Mouse (Mus musculus): ENCODE measurements around the gene Olfr1126. TPM values are rescaled to one million over a fixed set of nuclear protein-coding genes. Genes with fewer than 3 reads are reported as not detected.
"Not testable (repeated sequence)": the region's sequence is repeated elsewhere in the genome, so short reads cannot be mapped to it uniquely, and the experiment has no call there.

The Olfr1126 gene
- polyA plus RNA-seq, 1 experiment from 2014 or later: not detected

DNA sequence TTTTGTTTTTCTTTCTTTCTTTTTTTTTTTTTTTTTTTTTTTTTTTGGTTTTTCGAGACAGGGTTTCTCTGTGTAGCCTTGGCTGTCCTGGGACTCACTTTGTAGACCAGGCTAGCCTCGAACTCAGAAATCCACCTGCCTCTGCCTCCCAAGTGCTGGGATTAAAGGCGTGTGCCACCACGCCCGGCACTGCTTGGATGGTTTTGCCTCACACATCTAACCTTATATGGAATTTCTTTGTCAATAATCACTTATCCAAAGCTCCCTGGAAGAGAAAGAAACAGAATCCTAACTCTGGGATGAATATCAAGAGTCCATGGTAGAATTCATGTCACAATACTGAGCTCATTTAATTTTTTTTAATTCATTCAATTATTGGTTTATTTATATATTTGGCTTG is 43.2 kb downstream of the Olfr1126 start, which contains the start of gene Pramel7:
Gene Pramel7, minus strand, starts transcription at position 101 of the 400 bp plus-strand sequence.
- WGBS: 90% methylated on average over 3 of the region's 5 CpGs

GRCm38 (mm10) chr2:87506265-87506664 is 52.5 kb downstream of the Olfr1126 start, which contains the start of gene Pramel6:
Gene Pramel6 (plus strand): TSS chr2:87506565.
- H3K9ac ChIP-seq (ENCODE audit: low read length): no peak within 1 kb of the TSS
- 82% methylated on average over 6 of the region's 6 CpGs for WGBS
- H3K36me3 ChIP-seq (ENCODE audit: control insufficient read depth, insufficient read depth, low read length): no peaks in the 10 kb centered on the region
- no peak within 1 kb of the TSS for H3K4me2 ChIP-seq (ENCODE audit: low read length)
- H3K9me3 ChIP-seq (ENCODE audit: control insufficient read depth, low read length): no peaks in the 10 kb centered on the region
- H3K27ac ChIP-seq (replicated peaks in 1 of 2; ENCODE audit: control insufficient read depth in 1 of 2, insufficient read depth in 1 of 2, low read depth in 2 of 2, low read length in 2 of 2): no peak within 1 kb of the TSS
- H3K27me3 ChIP-seq (ENCODE audit: control insufficient read depth, insufficient read depth, low read length): no peaks in the 10 kb centered on the region
- H3K4me1 ChIP-seq (ENCODE audit: control insufficient read depth in 2 of 2, insufficient read depth in 2 of 2, low read length in 2 of 2): no peaks in the 10 kb centered on the region
- no peak for ATAC-seq (ENCODE audit: insufficient number of reproducible peaks, insufficient read depth, low FRiP score, low read depth)
- no peak within 1 kb of the TSS for H3K4me3 ChIP-seq (ENCODE audit: control insufficient read depth in 1 of 2, insufficient read depth in 1 of 2, low read depth in 1 of 2, low read length in 2 of 2)

More for the DNA sequence above, 43.2 kb downstream of the Olfr1126 start, which contains the start of gene Pramel7:
- not testable (repeated sequence) for H3K9ac ChIP-seq (ENCODE audit: low read length); H3K4me2 ChIP-seq (ENCODE audit: low read length); H3K27ac ChIP-seq (replicated peaks in 1 of 2; ENCODE audit: control insufficient read depth in 1 of 2, insufficient read depth in 1 of 2, low read depth in 2 of 2, low read length in 2 of 2); ATAC-seq (ENCODE audit: insufficient number of reproducible peaks, insufficient read depth, low FRiP score, low read depth); H3K4me3 ChIP-seq (ENCODE audit: control insufficient read depth in 1 of 2, insufficient read depth in 1 of 2, low read depth in 1 of 2, low read length in 2 of 2); H3K4me1 ChIP-seq (ENCODE audit: control insufficient read depth in 2 of 2, insufficient read depth in 2 of 2, low read length in 2 of 2); H3K36me3 ChIP-seq (ENCODE audit: control insufficient read depth, insufficient read depth, low read length); H3K27me3 ChIP-seq (ENCODE audit: control insufficient read depth, insufficient read depth, low read length); H3K9me3 ChIP-seq (ENCODE audit: control insufficient read depth, low read length)

Other genes starting within 250 kb of the Olfr1126 start
- gene Olfr1113, start 245.0 kb upstream of the Olfr1126 start, polyA plus RNA-seq (2014; fragmentation: Nextera tagmentation; extraction: Ambion mirVana): not detected in 2 replicates
- not detected in 2 replicates for gene Olfr1115, start 205.9 kb upstream of the Olfr1126 start, polyA plus RNA-seq (2014; fragmentation: Nextera tagmentation; extraction: Ambion mirVana)
- gene Olfr1116, start 186.4 kb upstream of the Olfr1126 start, polyA plus RNA-seq (2014; fragmentation: Nextera tagmentation; extraction: Ambion mirVana): not detected in 2 replicates
- gene Olfr1118, start 146.4 kb upstream of the Olfr1126 start, polyA plus RNA-seq (2014; fragmentation: Nextera tagmentation; extraction: Ambion mirVana): not detected in 2 replicates
- gene Olfr1120, start 99.1 kb upstream of the Olfr1126 start, polyA plus RNA-seq (2014; fragmentation: Nextera tagmentation; extraction: Ambion mirVana): not detected in 2 replicates
- gene Olfr1121, start 84.1 kb upstream of the Olfr1126 start, polyA plus RNA-seq (2014; fragmentation: Nextera tagmentation; extraction: Ambion mirVana): not detected in 2 replicates
- not detected in 2 replicates for gene Olfr1122, start 68.1 kb upstream of the Olfr1126 start, polyA plus RNA-seq (2014; fragmentation: Nextera tagmentation; extraction: Ambion mirVana)
- not detected in 2 replicates for gene Olfr1123, start 37.3 kb upstream of the Olfr1126 start, polyA plus RNA-seq (2014; fragmentation: Nextera tagmentation; extraction: Ambion mirVana)
- not detected in 2 replicates for gene Olfr1124, start 23.7 kb upstream of the Olfr1126 start, polyA plus RNA-seq (2014; fragmentation: Nextera tagmentation; extraction: Ambion mirVana)
- gene Pramel7, start 43.1 kb downstream of the Olfr1126 start, polyA plus RNA-seq (2014; fragmentation: Nextera tagmentation; extraction: Ambion mirVana): not detected in 2 replicates
- not detected in 2 replicates for gene Pramel6, start 52.6 kb downstream of the Olfr1126 start, polyA plus RNA-seq (2014; fragmentation: Nextera tagmentation; extraction: Ambion mirVana)
- not detected in 2 replicates for gene Olfr153, start 77.8 kb downstream of the Olfr1126 start, polyA plus RNA-seq (2014; fragmentation: Nextera tagmentation; extraction: Ambion mirVana)
- not detected in 2 replicates for gene Olfr1128, start 91.6 kb downstream of the Olfr1126 start, polyA plus RNA-seq (2014; fragmentation: Nextera tagmentation; extraction: Ambion mirVana)
- gene Olfr1129, start 119.9 kb downstream of the Olfr1126 start, polyA plus RNA-seq (2014; fragmentation: Nextera tagmentation; extraction: Ambion mirVana): not detected in 2 replicates
- not detected in 2 replicates for gene Olfr1130, start 152.2 kb downstream of the Olfr1126 start, polyA plus RNA-seq (2014; fragmentation: Nextera tagmentation; extraction: Ambion mirVana)
- not detected in 2 replicates for gene Olfr1131, start 173.1 kb downstream of the Olfr1126 start, polyA plus RNA-seq (2014; fragmentation: Nextera tagmentation; extraction: Ambion mirVana)
- gene Olfr1132, start 183.6 kb downstream of the Olfr1126 start, polyA plus RNA-seq (2014; fragmentation: Nextera tagmentation; extraction: Ambion mirVana): not detected in 2 replicates
- not detected in 2 replicates for gene Olfr1133, start 193.4 kb downstream of the Olfr1126 start, polyA plus RNA-seq (2014; fragmentation: Nextera tagmentation; extraction: Ambion mirVana)
- gene Olfr1134, start 204.5 kb downstream of the Olfr1126 start, polyA plus RNA-seq (2014; fragmentation: Nextera tagmentation; extraction: Ambion mirVana): not detected in 2 replicates
- gene Olfr1135, start 219.7 kb downstream of the Olfr1126 start, polyA plus RNA-seq (2014; fragmentation: Nextera tagmentation; extraction: Ambion mirVana): not detected in 2 replicates
- gene Olfr1136, start 240.0 kb downstream of the Olfr1126 start, polyA plus RNA-seq (2014; fragmentation: Nextera tagmentation; extraction: Ambion mirVana): not detected in 2 replicates